Mouse (Mus musculus): Measurements from ENCODE around the gene Krtap4-8.
"Not testable (repeated sequence)": the region's sequence is repeated elsewhere in the genome, so short reads cannot be mapped to it uniquely, and the experiment has no call there.

Krtap4-8 gene

GRCm38 (mm10) chr11:99780604-99781003 lies at the start of gene Krtap4-8:
Gene Krtap4-8 (minus strand): TSS chr11:99780704.
- no peak for DNase-seq (ENCODE audit: low read depth, low spot score)

GRCm38 (mm10) chr11:99815566-99815965 lies 35.1 kb upstream of the Krtap4-8 start, which contains the start of gene Gm11564:
Gene Gm11564 (minus strand): TSS chr11:99815666.
- DNase-seq (ENCODE audit: low read depth, low spot score), result not testable (repeated sequence)

DNA sequence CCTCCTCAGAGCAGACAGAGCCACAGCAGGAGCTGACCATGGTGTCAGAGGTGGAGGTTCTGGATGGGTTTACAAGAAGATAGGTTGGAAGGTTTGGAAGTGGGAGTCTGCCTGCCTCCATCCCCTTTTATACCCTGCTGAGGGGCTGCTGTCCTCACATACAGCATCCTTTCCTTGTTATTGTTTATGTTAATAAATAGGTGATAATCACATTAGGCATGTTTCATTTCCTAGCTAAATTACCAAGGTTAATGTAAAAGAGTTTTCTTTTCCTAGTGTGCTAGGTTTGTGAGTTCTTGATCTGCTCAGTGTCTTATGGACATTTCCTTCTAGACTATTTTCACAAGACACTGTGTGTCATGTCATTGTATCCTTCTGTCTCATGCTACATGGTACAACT lies 29.3 kb upstream of the Krtap4-8 start, which contains the start of gene Krtap4-13:
Gene Krtap4-13 (minus strand): TSS at position 101 of the 400 bp plus-strand sequence.
- not testable (repeated sequence) for DNase-seq (ENCODE audit: low read depth, low spot score)

DNA sequence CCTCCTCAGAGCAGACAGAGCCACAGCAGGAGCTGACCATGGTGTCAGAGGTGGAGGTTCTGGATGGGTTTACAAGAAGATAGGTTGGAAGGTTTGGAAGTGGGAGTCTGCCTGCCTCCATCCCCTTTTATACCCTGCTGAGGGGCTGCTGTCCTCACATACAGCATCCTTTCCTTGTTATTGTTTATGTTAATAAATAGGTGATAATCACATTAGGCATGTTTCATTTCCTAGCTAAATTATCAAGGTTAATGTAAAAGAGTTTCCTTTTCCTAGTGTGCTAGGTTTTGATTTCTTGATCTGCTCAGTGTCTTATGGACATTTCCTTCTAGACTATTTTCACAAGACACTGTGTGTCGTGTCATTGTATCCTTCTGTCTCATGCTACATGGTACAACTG lies 23.8 kb upstream of the Krtap4-8 start, which contains the start of gene Gm11554:
Gene Gm11554 (minus strand): TSS at position 101 of the 400 bp plus-strand sequence.
- DNase-seq (ENCODE audit: low read depth, low spot score), result not testable (repeated sequence)

GRCm38 (mm10) chr11:99798832-99799231 lies 18.3 kb upstream of the Krtap4-8 start, which contains the start of gene Gm11569:
Gene Gm11569 (minus strand): TSS chr11:99798932.
- not testable (repeated sequence) for DNase-seq (ENCODE audit: low read depth, low spot score)

DNA sequence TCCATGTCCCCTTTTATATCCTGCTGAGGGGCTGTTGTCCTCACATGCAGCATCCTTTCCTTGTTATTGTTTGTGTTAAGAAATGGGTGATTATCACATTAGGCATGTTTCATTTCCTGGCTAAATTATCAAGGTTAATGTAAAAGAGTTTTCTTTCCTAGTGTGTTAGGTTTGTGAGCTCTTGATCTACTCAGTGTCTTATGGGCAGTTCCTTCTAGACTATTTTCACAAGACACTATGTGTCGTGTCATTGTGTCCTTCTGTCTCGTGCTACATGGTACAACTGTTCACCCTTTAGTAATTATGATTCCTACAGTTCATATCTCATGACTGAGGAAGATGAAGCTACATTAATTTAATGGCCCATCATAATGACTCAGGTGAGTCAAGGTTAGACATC lies 12.9 kb upstream of the Krtap4-8 start, which contains the start of gene Gm11596:
Gene Gm11596 (minus strand): TSS at position 101 of the 400 bp plus-strand sequence.
- no peak for DNase-seq (ENCODE audit: low read depth, low spot score)

DNA sequence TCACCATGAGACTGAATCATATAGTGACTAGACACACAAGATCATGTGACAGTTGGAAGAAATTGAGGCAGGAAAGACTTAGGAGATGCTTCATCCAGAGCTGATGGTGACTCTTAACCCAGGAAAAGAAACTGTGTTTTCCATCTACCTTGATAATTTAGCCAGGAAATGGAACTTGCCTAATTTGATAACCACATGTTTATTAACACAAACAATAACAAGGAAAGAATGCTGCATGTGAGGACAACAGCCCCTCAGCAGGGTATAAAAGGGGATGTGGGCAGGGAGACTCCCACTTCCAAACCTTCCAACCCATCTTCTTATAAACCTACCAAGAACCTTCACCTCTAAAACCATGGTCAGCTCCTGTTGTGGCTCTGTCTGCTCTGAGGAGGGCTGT lies 4.4 kb upstream of the Krtap4-8 start, which contains the start of gene Krtap4-9:
Gene Krtap4-9 (plus strand): TSS at position 301 of the 400 bp plus-strand sequence.
- DNase-seq (ENCODE audit: low read depth, low spot score), result not testable (repeated sequence)

GRCm38 (mm10) chr11:99778401-99778800 lies 2.1 kb downstream of the Krtap4-8 start:
- no peak for DNase-seq (ENCODE audit: low read depth, low spot score)

- DNase-seq (ENCODE audit: low read depth, low spot score), result not testable (repeated sequence)
Measured at GRCm38 (mm10) chr11:99772813-99773212, 7.7 kb downstream of the Krtap4-8 start, which contains the start of gene Gm11595. Gene Gm11595 (minus strand): TSS chr11:99772913.

DNA sequence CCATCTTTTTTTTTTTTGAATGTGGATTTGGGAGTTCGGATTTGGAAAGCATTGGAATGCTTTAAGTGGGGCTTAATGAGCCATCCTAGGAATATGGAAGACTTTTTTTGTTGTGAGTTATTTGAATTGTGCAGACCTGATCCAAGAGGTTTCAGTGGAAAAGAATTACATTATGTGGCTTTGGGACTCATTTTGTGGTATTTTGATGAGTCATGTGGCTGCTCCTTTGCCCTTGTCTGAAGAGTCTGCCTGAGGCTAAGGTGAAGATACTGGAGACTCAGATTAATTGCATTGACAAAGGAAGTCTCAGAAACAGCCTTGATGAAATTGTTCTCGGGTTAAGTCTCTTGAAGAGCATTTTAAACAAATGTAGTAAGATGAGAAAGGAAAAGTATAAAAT lies 12.1 kb downstream of the Krtap4-8 start:
- no peak for DNase-seq (ENCODE audit: low read depth, low spot score)

GRCm38 (mm10) chr11:99758877-99759276 lies 21.6 kb downstream of the Krtap4-8 start:
- DNase-seq (ENCODE audit: low read depth, low spot score), result no peak

DNA sequence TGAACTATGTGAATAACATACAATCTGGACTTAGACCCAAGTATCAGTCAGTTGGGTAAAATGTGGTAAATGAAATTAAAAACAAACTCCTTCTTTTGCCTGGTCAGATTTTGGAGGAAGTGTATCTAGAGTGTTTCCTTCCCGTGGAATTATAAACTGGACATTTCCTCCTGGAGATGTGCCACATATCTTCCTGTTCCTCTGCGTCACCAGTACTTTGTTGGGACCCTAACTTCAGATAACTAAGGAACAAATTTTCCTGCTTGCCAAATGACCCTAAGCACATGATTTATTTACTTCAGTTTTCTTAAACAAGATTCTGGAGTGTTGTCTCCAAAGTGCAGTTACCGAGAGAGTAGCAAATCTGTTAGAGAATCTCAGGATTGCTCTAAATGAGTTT lies 36.5 kb downstream of the Krtap4-8 start:
- DNase-seq (ENCODE audit: low read depth, low spot score), result no peak

DNA sequence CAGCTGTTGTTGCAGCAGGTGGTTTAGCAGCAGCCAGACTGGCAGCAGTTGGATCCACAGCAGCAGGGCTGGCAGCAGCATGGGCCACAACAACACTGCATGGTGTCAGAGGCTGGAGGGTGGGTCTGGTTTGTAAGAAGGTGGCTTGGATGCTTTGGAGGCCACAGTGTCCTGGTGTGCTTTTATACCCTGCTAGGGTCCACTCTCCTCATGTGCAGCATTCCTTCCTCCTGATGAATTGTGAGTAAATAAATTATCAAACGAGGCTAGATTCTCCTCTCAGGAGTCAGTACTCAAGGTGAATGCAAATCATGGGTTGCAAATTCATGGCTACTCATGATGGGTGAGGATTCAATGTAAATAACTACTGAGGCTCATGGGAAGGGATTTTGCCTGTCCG lies 46.3 kb downstream of the Krtap4-8 start, which contains the start of gene Gm14180:
Gene Gm14180 (minus strand): TSS at position 101 of the 400 bp plus-strand sequence.
- no peak for DNase-seq (ENCODE audit: low read depth, low spot score)
